Mouse (Mus musculus): ENCODE data around the gene Rab37.

Gene Rab37

DNA sequence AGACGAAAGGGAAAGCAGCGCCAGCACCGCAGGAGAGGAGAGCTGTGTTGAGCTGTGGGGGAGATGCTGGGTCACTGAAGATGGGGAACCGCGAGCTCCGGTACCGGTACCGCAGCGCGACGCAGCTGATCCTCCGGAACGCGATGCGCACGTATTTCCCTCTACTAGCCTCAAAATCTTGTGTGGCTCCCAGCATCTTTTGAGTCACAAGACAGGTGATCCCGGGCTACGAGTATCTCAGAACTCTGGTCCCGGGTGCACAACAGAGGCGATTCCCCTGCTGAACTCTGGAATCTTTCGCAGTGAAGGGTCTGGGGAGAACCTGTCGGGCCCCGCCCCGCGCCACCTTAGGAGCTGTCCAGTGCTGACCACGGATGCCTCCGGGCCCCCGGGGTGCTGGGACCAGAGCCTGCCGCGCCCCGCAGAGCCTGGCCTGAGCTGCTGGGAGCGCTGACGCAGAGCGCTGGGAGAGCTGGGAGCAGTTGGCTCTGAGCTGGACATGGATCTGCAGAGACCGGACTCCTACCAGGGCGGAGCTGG, at the start of gene Rab37:
TSS of gene Rab37 (plus strand) at position 70 of the 540 bp plus-strand sequence.
- DNase-seq (ENCODE audit: low read depth, low spot score): peak; percentile 54

DNA sequence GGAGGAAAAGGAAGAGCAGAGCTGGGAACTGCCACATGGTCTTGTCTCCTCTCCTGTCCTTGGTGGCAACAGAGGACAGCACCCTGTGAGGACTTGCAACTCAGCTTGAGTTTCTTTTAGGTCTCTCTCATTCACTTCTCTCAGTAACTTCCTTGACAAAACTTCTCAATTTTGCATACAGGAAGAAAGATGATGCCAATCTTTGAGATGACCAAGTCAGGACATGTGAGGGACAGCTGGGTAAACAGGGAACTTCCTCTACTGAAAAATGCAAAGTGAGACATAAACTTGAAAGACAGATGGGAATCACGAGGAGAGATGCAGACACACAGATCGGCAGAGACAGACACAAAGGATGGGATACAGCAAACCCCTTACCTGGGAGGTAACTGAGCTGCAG, 43.0 kb upstream of the Rab37 start, which contains the start of gene Cd300ld3:
TSS of gene Cd300ld3 (minus strand) at position 151 of the 400 bp plus-strand sequence.
- no peak for DNase-seq (ENCODE audit: low read depth, low spot score)

- DNase-seq (ENCODE audit: low read depth, low spot score): no peak
Measured at GRCm38 (mm10) chr11:115049282-115049895, 41.8 kb upstream of the Rab37 start.

- peak; percentile 86 for DNase-seq (ENCODE audit: low read depth, low spot score)
Measured at GRCm38 (mm10) chr11:115052206-115052605, 39.0 kb upstream of the Rab37 start.

DNA sequence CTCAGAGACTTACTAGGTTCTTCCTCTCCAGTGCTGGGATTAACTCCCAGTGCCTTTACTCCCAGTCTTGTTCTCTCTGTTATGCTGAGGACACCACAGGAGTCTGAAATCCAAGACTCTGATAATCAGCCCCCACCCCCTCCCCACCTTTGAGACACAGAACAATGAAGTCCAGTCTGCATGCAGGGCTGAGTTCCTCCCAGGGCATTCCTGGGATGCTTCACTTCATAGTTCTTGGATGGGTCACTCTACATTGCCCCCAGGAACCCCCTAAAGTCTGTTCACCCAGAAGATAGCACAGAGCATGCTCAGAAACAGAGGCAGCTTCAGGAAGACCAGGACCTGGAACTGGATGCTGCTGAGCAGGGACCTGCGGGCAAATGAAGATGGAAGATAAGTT, 38.2 kb upstream of the Rab37 start:
- DNase-seq (ENCODE audit: low read depth, low spot score): peak; percentile 35

DNA sequence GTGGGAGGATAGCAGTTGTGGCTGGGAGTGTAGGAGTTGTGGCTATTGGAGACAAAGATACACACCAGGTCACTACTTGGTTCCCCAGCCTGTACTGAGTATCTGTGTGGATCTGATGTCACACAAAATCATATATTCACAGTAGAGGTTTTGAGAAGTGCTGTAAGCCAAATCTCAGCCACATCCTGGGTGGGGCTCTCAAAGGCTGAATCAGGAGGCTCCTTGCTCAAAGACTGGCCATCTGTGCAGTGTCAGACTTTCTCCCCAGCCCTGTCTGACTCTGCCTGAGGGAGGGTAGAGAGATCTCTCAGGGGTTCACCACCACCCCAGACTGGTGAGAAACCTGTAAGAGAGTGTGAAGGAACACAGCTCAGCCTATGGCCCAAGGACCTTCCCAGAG, 36.7 kb upstream of the Rab37 start:
- DNase-seq (ENCODE audit: low read depth, low spot score): no peak

DNA sequence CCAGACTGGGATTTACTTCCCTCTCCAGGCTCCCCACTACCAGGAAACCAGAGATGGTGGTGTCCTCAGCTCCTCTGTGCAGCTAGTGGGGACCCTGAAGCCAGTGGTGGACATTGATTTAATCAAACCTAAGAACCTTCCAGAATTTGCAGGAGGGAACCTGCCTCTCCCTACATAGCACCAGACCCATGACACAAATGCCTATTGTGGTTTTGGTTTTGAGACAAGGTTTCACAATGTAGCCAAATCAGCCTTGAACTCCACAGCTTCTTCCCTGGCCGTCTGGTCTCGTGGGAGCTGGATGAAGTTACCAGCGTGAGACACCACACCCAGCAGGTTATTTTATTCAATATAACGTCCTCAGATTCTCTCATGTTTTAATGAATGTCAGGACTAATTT, 32.5 kb upstream of the Rab37 start:
- DNase-seq (ENCODE audit: low read depth, low spot score): no peak

GRCm38 (mm10) chr11:115059797-115060196, 31.4 kb upstream of the Rab37 start:
- no peak for DNase-seq (ENCODE audit: low read depth, low spot score)

GRCm38 (mm10) chr11:115062077-115062476, 29.2 kb upstream of the Rab37 start, which contains the start of gene Cd300e:
Gene Cd300e (minus strand): TSS chr11:115062177.
- DNase-seq (ENCODE audit: low read depth, low spot score): no peak

DNA sequence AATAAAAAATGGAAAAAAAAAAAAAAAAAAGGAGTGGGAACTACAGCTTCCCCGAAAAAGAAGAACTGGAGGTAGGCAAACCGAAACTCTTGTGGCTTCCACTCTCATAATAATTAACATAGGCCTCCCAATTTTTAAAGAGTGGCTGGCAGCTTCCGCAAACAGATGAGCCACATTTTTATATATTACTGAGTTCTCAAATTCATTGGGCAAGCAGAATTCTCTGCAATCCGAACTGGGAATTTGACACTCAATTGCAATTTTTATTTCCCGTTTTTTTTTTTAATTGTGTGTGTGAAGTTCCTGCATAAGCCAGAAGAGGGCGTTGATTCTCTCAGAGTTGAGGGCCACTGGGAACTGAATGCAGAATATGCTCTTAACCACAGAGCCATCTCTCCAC, 24.5 kb upstream of the Rab37 start:
- no peak for DNase-seq (ENCODE audit: low read depth, low spot score)

DNA sequence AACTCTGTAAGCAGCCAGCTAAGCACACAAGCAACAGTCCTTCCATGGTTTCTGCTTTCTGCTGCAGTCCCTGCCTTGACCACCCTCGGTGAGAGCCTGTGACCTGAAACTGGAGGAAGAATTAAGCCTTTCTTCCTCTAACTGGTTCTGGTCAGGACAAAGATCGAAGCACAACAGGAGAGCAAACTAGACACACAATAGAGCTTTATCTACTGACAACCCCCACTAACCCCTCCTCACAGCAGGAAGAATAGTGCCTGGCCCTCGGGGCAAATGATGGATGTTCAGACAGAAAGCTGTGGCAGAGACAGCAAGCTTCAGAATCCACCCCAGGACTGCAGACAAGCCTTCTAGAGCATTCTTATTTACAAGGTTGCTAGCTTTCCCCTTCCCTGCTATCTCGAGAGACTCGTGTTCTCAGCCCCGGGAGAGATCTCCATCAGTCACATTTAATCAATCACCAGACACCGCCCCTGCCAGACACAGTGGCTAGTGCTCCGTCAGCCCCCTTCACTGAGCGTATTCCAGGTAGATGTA, 20.1 kb upstream of the Rab37 start:
- DNase-seq (ENCODE audit: low read depth, low spot score): peak; percentile 90

DNA sequence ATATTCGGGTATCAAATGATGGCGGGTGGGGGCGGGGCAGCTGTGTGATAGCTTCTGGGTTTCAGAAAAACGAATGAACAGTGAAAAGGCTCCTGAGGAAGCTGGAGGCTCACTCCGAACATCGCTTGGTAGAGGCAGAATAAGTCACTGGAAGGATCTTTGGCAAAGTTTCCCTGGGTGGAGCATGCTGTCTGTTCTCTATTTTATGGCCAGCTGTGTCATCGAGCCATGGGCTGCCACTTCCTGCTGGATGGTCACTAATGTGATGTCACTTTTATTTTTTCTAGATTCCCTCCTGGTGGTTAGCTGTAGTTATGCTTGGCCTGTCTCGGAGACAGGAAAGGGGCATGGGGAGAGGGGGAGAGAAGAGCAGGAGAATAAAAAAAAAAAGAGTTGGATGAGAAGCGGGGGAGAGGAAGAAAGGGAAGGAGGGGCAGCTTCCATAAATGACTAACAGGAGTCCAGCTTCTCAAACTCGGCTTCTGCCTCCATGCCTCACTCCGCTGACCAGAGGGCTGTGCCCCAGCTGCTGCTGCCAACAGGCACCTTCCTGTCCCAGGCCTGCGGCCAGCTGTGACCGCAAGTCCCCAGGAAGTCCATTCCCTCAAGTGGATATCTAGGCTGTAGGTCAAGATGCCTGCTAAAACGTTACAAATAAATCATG, 19.5 kb upstream of the Rab37 start:
- no peak for DNase-seq (ENCODE audit: low read depth, low spot score)

GRCm38 (mm10) chr11:115073002-115073401, 18.2 kb upstream of the Rab37 start:
- DNase-seq (ENCODE audit: low read depth, low spot score): no peak

- no peak for DNase-seq (ENCODE audit: low read depth, low spot score)
Measured at GRCm38 (mm10) chr11:115075407-115075806, 15.8 kb upstream of the Rab37 start.

- DNase-seq (ENCODE audit: low read depth, low spot score): no peak
Measured at GRCm38 (mm10) chr11:115075859-115076258, 15.4 kb upstream of the Rab37 start.

DNA sequence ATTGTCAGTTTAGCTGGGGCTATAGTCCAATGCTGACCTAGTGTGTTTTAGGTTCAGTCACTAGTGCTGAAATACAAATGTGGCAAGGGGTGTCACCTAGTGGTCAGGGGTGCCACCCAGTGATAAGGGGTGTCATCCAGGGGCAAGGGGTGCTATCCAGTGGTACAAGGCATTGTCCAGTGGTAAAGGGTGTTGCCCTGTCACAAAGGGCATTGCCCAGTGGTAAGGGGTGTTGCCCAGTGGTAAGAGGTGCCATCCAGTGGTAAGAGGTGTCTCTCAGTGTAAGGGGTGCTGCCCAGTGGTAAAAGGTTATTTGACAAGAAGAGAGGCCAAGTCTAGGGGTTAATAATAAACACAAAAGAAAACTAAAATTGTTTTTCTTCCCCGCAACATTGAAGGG, 13.8 kb upstream of the Rab37 start:
- no peak for DNase-seq (ENCODE audit: low read depth, low spot score)

GRCm38 (mm10) chr11:115078680-115079079, 12.6 kb upstream of the Rab37 start:
- no peak for DNase-seq (ENCODE audit: low read depth, low spot score)

DNA sequence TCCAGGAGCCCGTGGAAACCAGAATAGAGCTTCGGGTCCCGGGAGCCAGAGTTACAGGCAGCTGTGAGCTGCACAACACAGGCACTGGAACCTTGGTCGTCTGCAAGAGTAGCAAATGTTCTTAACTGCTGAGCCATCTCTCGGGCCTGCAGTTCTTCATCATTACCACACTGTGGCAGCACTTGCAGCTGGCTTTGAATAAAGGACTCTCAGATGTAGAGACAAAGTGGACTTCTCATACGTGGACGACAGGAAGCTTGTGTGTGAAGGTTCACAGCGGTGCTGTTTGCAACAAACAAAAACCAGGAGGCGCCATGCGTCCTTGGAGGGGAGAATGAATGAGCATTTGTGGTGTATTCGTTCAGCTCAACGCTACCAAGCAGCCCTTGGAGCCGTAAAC, 10.3 kb upstream of the Rab37 start:
- DNase-seq (ENCODE audit: low read depth, low spot score): peak; percentile 84

GRCm38 (mm10) chr11:115081373-115081772, 9.9 kb upstream of the Rab37 start:
- peak; percentile 39 for DNase-seq (ENCODE audit: low read depth, low spot score)

DNA sequence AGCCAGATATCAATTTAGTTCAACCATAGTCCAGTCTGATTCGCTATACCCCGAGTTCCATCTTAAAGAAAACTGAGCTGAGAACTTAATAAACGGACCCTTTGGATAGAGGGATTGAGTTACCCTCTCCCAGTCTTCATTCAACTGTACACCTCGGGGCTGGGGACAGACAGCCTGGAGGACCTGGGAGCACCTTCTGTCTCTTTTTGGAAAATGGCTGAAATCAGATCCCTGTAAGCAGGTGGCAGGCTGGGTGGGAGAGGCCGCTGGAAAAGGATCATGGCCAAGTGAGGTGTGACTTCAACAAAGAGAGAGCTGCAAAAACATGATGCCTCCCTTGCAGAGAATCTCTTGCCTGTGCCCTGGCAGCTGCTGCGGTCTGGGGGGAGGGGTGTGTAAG, 9.0 kb upstream of the Rab37 start:
- no peak for DNase-seq (ENCODE audit: low read depth, low spot score)

DNA sequence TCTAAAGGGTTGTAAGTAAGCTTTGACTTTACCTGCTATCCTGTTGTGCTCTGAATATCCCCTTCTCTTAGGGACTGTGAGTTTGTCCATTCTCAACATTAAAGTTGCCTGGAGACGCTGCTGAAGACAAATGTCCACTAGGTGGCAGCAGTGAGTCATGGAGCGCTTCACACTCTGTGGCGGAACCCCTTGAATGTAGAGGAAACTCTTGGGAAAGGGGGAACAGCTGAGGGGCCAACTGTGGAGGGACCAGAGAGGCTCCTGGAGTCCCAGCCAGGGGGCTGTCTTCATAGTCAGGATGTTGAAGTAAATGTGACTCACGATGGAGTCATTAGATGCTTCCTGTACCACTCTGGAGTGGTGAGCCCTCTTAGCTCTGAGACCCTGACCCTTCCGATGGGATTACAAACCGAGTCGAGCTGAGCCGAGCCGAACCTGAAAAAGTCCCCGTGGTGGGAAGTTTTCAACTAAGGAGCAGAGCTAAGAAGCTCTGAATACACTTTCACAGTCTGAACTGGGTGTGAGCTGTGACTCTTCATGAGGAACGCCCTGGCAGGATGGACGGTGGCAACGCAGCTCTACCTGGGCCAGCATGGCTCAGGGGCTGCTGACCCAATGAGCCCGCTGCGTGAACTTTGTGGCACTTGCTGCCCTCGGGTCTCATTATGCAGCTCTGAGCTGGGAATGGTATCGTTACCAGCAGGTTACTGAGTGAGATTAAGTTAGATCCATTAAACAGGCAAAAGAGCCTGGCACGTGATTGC, 7.7 kb upstream of the Rab37 start:
- peak; percentile 79 for DNase-seq (ENCODE audit: low read depth, low spot score)

DNA sequence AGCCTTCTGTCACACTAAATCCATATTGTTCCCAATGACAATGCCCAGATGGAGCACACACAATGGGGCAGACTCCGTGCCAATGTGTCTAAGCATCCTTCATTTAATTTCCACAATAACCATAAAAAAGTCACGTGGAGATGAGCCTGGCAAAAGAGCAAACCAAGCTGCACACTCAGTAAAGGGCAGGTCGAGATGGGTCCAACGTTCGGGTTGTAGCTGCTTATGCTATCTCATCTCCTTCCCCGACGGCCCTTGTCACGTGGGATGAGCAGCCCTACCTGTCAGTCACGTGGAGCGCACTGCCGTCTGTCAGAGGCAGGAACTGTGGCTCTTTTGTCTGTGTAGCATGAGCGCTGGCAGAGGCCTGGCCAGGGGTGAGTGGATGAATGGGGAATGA, 6.6 kb upstream of the Rab37 start:
- peak; percentile 25 for DNase-seq (ENCODE audit: low read depth, low spot score)
